Comparison of ENCODE assay signal across 19 mouse cellular contexts in the genomic region with DNA sequence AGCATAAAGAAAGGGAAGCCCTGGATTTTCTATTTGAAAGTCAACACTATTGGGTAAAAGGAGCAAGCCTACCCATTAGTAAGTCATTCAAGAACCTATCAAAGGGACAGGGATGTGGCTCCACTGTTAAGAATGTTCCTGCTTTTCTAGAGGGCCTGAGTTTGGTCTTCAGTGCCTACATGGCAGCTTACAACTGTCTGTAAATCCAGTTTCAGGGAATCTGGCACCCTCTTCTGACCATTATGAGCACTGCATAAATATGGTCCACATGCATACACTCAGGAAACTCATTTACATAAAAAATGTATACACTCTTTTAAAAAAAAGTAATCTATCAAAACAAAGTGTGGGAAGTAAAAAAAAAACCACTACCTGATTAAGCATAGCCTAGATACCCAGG. TPM values are rescaled to one million over a fixed set of nuclear protein-coding genes. Genes with fewer than 3 reads are reported as not detected.
DNase-seq lines count a peak whose midpoint lies in the region; ATAC-seq and TF ChIP-seq lines count a peak whose summit lies in the region.
"Had no signal": no experiment of that assay in that cellular context is flagged by ENCODE, and none has a peak within 500 bp of the region (broad histone marks: within the 10 kb centered on the region; RNA-seq: fewer than 3 reads in every experiment).

No protein-coding gene starts in this region.

- 0 out of 2 replicates have a peak, but pooled peaks have one; percentile 29 for TF ChIP-seq CTCF in liver, embryonic 14.5 days (IDR thresholded peaks at IDR 0.05; ENCODE audit: low read depth)

- H3K9ac ChIP-seq in liver, embryonic 14.5 days (replicated peaks): no peak overlapping the region
- no peak overlapping the region for H3K9ac ChIP-seq in liver, embryonic 12.5 days
- H3K9ac ChIP-seq: midbrain, embryonic 13.5 days had no signal

- no peaks in the 10 kb centered on the region for H3K27me3 ChIP-seq in liver, embryonic 14.5 days (ENCODE audit: control insufficient read depth, insufficient read depth, low read length)
- no peaks in the 10 kb centered on the region for H3K27me3 ChIP-seq in liver, embryonic 12.5 days (replicated peaks)
- H3K27me3 ChIP-seq: midbrain, embryonic 13.5 days had no signal

- no peak overlapping the region for H3K4me3 ChIP-seq in liver, embryonic 14.5 days (ENCODE audit: insufficient read depth in 1 of 2, low read depth in 2 of 2, low read length in 2 of 2)
- H3K4me3 ChIP-seq in liver, embryonic 12.5 days: no peak overlapping the region
- H3K4me3 ChIP-seq: midbrain, embryonic 13.5 days had no signal

- no peaks in the 10 kb centered on the region for H3K9me3 ChIP-seq in liver, embryonic 14.5 days (ENCODE audit: control insufficient read depth, low read length)
- no peaks in the 10 kb centered on the region for H3K9me3 ChIP-seq in liver, embryonic 12.5 days (replicated peaks)
- H3K9me3 ChIP-seq: midbrain, embryonic 13.5 days had no signal

- H3K36me3 ChIP-seq in liver, embryonic 14.5 days (replicated peaks; ENCODE audit: control insufficient read depth, insufficient read depth, low read depth): no peaks in the 10 kb centered on the region
- H3K36me3 ChIP-seq in liver, embryonic 12.5 days: no peaks in the 10 kb centered on the region

- H3K4me2 ChIP-seq in liver, embryonic 14.5 days (ENCODE audit: low read depth): no peak overlapping the region
- H3K4me2 ChIP-seq in liver, embryonic 12.5 days: no peak overlapping the region
- H3K4me2 ChIP-seq: midbrain, embryonic 13.5 days had no signal

- no peak for TF ChIP-seq EP300 in liver, embryonic 14.5 days (IDR thresholded peaks at IDR 0.05; ENCODE audit: low read depth)

- peak; percentile 31 for DNase-seq in CD4-positive, CD25-positive, alpha-beta regulatory T cell, adult 2 months (ENCODE audit: low read depth, low spot score)
- no peak for DNase-seq in liver, embryonic 14.5 days (ENCODE audit: low read depth in 3 of 3, low spot score in 3 of 3)
- DNase-seq in 3T3-L1 (ENCODE audit: low read depth, low spot score) (peak; percentile 36), R1 (ENCODE audit: low read depth, low spot score) (peak; percentile 55)
- no peak for DNase-seq in ovary, postnatal 14 days (ENCODE audit: low spot score)
- DNase-seq in urinary bladder, postnatal 10 days (ENCODE audit: low spot score): no peak
- DNase-seq: adrenal gland, postnatal 36 days; cerebellum, adult 8-10 months; kidney, postnatal 25 days; lung, adult 2 months; right cerebral cortex, postnatal 25 days had no signal

- H3K27ac ChIP-seq in liver, embryonic 14.5 days: no peak overlapping the region
- no peak overlapping the region for H3K27ac ChIP-seq in liver, embryonic 12.5 days
- H3K27ac ChIP-seq: midbrain, embryonic 13.5 days had no signal

- H3K4me1 ChIP-seq in liver, embryonic 14.5 days (replicated peaks; ENCODE audit: control insufficient read depth in 2 of 2, insufficient read depth in 2 of 2, low read length in 1 of 2): no peaks in the 10 kb centered on the region
- H3K4me1 ChIP-seq in liver, embryonic 12.5 days: no peaks in the 10 kb centered on the region
- H3K4me1 ChIP-seq: midbrain, embryonic 13.5 days had no signal

- ATAC-seq in CD4-positive, CD25-positive, alpha-beta regulatory T cell, adult 4 months: no peak
- no peak for ATAC-seq in liver, embryonic 14.5 days (ENCODE audit: insufficient read depth)
- no peak for ATAC-seq in liver, embryonic 12.5 days
- ATAC-seq: midbrain, embryonic 13.5 days had no signal

RNA-seq across cellular contexts. Expression of a gene that starts 16.1 kb away (rescaled TPM):
- 1 to 10 TPM; 6.8 to 9.5 TPM for polyA plus RNA-seq in CD4-positive, CD25-positive, alpha-beta regulatory T cell, adult 4 months (2017; shearing (Covaris generic))
- 3.1 and 4.5 TPM in 2 replicates for polyA plus RNA-seq in liver, embryonic 14.5 days (2012; rRNA removed)
- 5.6 and 8.4 TPM in 2 replicates for polyA plus RNA-seq in liver, embryonic 14.5 days (2014; fragmentation: Nextera tagmentation; extraction: Ambion mirVana)
- 8.1 and 8.7 TPM in 2 replicates for polyA plus RNA-seq in liver, embryonic 12.5 days (2016; fragmentation: Nextera tagmentation; extraction: Ambion mirVana)

RNA-seq across cellular contexts. Expression of a gene that starts 18.5 kb away (rescaled TPM):
- polyA plus RNA-seq in CD4-positive, CD25-positive, alpha-beta regulatory T cell, adult 4 months (2017; shearing (Covaris generic)): not detected
- 0.06 and 0.32 TPM in 2 replicates for polyA plus RNA-seq in liver, embryonic 14.5 days (2012; rRNA removed)
- polyA plus RNA-seq in liver, embryonic 14.5 days (2014; fragmentation: Nextera tagmentation; extraction: Ambion mirVana): not detected in 2 replicates
- 0.16 TPM in 1 of 2 replicates, not detected in the other for polyA plus RNA-seq in liver, embryonic 12.5 days (2016; fragmentation: Nextera tagmentation; extraction: Ambion mirVana)

RNA-seq across cellular contexts. Expression of a gene that starts 47.9 kb away (rescaled TPM):
- polyA plus RNA-seq in CD4-positive, CD25-positive, alpha-beta regulatory T cell, adult 4 months (2017; shearing (Covaris generic)): under 1 TPM; 0.10 to 0.35 TPM
- not detected in 2 replicates for polyA plus RNA-seq in liver, embryonic 14.5 days (2012; rRNA removed)
- polyA plus RNA-seq in liver, embryonic 14.5 days (2014; fragmentation: Nextera tagmentation; extraction: Ambion mirVana): not detected in 2 replicates
- not detected in 2 replicates for polyA plus RNA-seq in liver, embryonic 12.5 days (2016; fragmentation: Nextera tagmentation; extraction: Ambion mirVana)
- polyA plus RNA-seq: embryonic facial prominence, embryonic 11.5 days; forebrain, embryonic 11.5 days; heart, embryonic 14.5 days; lung, adult 2 months; midbrain, embryonic 13.5 days; neural tube, embryonic 14.5 days; stomach, embryonic 16.5 days had no signal

RNA-seq across cellular contexts. Expression of a gene that starts 49.7 kb away (rescaled TPM):
- polyA plus RNA-seq in CD4-positive, CD25-positive, alpha-beta regulatory T cell, adult 4 months (2017; shearing (Covaris generic)): under 1 TPM; 0.03 to 0.09 TPM
- 0.04 TPM in 2 replicates for polyA plus RNA-seq in liver, embryonic 14.5 days (2012; rRNA removed)
- 0.09 TPM in 1 of 2 replicates, not detected in the other for polyA plus RNA-seq in liver, embryonic 14.5 days (2014; fragmentation: Nextera tagmentation; extraction: Ambion mirVana)
- 0.25 and 0.29 TPM in 2 replicates for polyA plus RNA-seq in liver, embryonic 12.5 days (2016; fragmentation: Nextera tagmentation; extraction: Ambion mirVana)

Comparison
In these comparisons a context has a peak if more than half of its experiments do, and no peak if none do; other contexts are left out.
1. DNase-seq: peak in CD4-positive, CD25-positive, alpha-beta regulatory T cell, adult 2 months (single experiment), 3T3-L1 (single experiment) and R1 (single experiment); none in liver, embryonic 14.5 days (0 of 3), ovary, postnatal 14 days (single experiment) and urinary bladder, postnatal 10 days (single experiment).